Mouse (Mus musculus) spleen, adult 2 months (tissue): ENCODE results near the gene Fign.

Source experiments
- CTCF ChIP-seq: fragments of 200-500 bp; IDR thresholded peaks from 2 replicates; pipeline ENCODE4 v1.5.1; 2011; ENCODE audit warnings: mild to moderate bottlenecking, inconsistent platforms; ENCODE audit not compliant: insufficient read depth, insufficient read length, insufficient replicate concordance; ENCODE audit errors: extremely low read depth
- POLR2A ChIP-seq: fragments of 200-500 bp; IDR thresholded peaks from 2 replicates; pipeline ENCODE4 v1.6.1; 2011; ENCODE audit warnings: low read depth, low read length, inconsistent platforms

DNA sequence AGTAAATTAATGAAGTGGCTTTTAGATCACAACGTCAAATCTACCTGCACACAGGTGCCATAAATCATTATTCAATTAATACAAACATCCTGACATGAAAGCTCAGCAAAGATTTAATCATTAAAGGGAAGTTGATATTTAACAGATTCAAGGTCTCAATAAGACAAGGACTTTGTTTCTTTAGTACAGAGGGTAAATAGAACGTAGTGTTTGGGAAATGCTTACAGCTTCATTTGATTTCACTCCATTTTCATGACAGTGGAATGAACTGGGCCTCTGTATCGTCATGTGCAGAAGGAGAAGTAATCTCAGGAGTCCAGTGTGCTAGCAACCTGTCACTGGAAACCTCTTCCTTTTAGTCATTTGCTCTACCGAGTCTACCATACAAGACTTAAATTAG lies 35.8 kb upstream of the Fign start:
- no peak for TF ChIP-seq CTCF
- TF ChIP-seq POLR2A: no peak
